Mouse (Mus musculus): ENCODE data around the gene Apoh. TPM values are rescaled to one million over a fixed set of nuclear protein-coding genes. Genes with fewer than 3 reads are reported as not detected.
A peak's percentile ranks its signal among the peaks of the same experiment; 100 is the strongest.

Apoh gene
- polyA plus RNA-seq, 1 experiment from 2014 or later = 2.0 TPM

DNA sequence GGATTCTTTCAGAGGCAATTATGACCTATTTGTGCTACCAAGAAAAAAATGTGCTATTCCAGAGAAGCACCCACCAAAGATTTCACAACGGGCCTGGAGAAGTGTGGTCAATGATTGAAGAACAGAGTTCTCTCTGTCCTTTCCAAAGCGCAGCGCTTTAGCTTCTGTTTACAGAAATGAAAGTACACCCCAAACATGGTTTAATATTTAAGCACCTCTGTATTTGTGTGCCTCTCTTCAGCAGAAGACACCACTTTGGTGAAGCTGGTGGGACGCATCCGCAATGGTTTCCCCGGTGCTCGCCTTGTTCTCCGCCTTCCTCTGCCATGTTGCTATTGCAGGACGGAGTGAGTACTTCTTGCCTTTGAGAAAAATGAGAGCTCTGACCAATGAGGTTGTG lies 51.9 kb downstream of the Apoh start:
- ATAC-seq (ENCODE audit: insufficient number of reproducible peaks, low FRiP score, low TSS enrichment, low read depth) = no peak
- Histone ChIP-seq H3K4me2 (no peak overlapping the region), H3K4me3 (no peak overlapping the region), H3K36me3 (no peaks in the 10 kb centered on the region), H3K4me1 (no peaks in the 10 kb centered on the region), H3K9me3 (no peaks in the 10 kb centered on the region), H3K27ac (no peak overlapping the region), H3K27me3 (no peaks in the 10 kb centered on the region), H3K9ac (no peak overlapping the region)
- WGBS = 96% methylated on average over 9 of the region's 9 CpGs

DNA sequence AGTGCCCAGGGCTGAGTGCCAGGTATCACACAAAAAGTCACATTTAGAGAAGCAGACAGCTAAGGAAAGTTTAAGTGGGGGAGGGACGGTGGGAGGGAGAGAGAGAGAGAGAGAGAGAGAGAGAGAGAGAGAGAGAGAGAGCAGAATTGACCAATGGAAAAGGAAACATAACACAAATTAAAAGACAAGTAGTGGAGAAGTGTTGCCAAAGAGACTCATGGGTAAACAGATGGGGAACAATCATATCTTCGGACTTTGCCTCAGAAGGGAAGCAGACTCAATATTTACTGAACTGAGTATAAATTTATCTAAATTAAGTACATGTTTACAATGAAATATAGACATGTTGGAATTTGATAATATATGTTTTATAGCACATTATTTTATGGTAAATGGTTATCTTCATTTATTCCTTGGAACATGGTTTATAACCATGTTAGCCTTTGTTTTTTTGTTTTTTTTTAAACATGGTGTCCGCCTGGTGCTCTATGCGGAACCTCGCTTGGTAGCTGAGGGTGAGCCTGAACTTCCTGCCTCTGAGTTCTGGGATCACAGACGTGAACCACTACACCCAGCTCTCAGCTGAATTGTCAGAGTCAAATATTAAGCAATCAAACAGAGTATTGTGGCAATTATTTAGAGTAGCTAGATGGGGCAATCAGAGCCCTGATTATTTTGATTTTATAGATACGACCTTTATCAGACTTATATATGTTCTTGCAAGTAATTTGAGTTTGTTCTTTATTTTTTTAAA lies 53.1 kb downstream of the Apoh start:
- ATAC-seq (ENCODE audit: insufficient number of reproducible peaks, low FRiP score, low TSS enrichment, low read depth) = no peak
- Histone ChIP-seq H3K27me3 (no peaks in the 10 kb centered on the region), H3K9ac (no peak overlapping the region), H3K4me3 (no peak overlapping the region), H3K4me1 (no peaks in the 10 kb centered on the region), H3K36me3 (no peaks in the 10 kb centered on the region), H3K9me3 (no peaks in the 10 kb centered on the region), H3K4me2 (no peak overlapping the region), H3K27ac (no peak overlapping the region)
- 81% methylated on average over 7 of the region's 7 CpGs for WGBS

DNA sequence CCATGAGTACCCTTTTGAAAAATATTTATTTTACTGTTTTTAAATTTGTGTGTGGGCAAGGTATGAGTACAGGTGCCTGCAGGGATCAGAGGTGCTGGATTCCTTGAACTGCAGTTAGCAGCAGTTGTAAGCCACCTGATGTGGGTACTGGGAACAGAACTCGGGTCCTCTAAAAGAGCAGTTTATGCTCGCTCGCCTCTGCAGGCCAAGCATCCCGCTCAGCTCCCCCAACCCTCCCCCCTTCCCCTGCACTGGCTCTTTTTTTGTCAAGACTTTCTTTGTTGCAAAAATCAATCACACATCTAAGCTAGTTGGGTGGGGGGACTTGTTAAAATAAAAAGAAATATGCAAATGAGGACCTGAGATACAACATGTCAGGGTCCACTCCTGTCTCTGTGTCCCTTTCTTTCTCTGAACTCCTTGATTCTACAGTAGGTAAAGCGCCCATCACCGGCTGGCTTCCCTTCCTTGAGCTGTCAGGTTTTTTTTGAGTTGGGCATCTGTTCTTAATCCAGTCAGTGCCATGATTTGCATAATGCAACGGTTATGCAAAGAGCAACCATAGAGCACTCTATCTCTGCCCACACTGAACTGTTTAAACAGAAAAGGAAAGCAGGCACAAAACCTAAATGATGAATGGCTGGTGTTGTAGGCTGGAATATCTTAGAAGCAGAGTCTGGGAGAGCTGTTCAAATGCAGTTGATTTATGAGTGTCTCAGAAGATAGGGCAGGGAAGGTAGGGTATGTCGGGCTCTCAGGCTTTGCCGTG lies 66.9 kb downstream of the Apoh start:
- H3K9ac ChIP-seq = no peak overlapping the region
- no peak overlapping the region for H3K4me2 ChIP-seq
- H3K4me3 ChIP-seq = no peak overlapping the region
- no peaks in the 10 kb centered on the region for H3K27me3 ChIP-seq
- ATAC-seq (ENCODE audit: insufficient number of reproducible peaks, low FRiP score, low TSS enrichment, low read depth) = no peak
- 67% methylated on average over 8 of the region's 9 CpGs for WGBS
- no peaks in the 10 kb centered on the region for H3K9me3 ChIP-seq
- H3K36me3 ChIP-seq = no peaks in the 10 kb centered on the region
- no peak overlapping the region for H3K27ac ChIP-seq
- H3K4me1 ChIP-seq = no peaks in the 10 kb centered on the region

- 87% methylated on average over 1 of the region's 1 CpGs for WGBS
- H3K36me3 ChIP-seq = no peaks in the 10 kb centered on the region
- H3K27me3 ChIP-seq = no peaks in the 10 kb centered on the region
- 0 out of 2 replicates have a peak, but pooled peaks cover 2% of the 10 kb centered on the region for H3K4me1 ChIP-seq
- no peak overlapping the region for H3K27ac ChIP-seq
- no peak for ATAC-seq (ENCODE audit: insufficient number of reproducible peaks, low FRiP score, low TSS enrichment, low read depth)
- no peak overlapping the region for H3K4me2 ChIP-seq
- no peaks in the 10 kb centered on the region for H3K9me3 ChIP-seq
- H3K4me3 ChIP-seq = no peak overlapping the region
- H3K9ac ChIP-seq = no peak overlapping the region
These were observed 73.2 kb downstream of the Apoh start for GRCm38 (mm10) chr11:108416360-108416759.

DNA sequence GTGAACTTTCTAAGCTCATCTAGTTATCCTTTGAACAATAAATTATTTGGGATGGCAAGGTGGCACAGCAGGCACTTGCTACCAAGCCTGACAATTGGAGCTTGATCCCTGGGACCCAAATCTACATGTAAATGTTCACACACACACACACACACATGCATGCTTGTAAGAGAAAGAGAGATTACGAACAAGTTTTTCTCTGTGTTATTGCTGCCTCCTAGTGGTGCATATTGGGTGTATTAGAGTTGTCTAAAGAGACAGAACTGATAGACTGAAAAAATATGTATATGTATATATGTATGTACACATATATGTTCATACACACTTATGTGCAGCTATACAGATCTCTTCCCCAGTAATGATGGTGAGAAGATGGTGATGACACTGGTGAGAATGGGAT lies 75.4 kb downstream of the Apoh start:
- no peak overlapping the region for H3K4me2 ChIP-seq
- no peaks in the 10 kb centered on the region for H3K36me3 ChIP-seq
- H3K9ac ChIP-seq = no peak overlapping the region
- WGBS = 29% methylated on average over 1 of the region's 1 CpGs
- H3K4me3 ChIP-seq = no peak overlapping the region
- H3K27me3 ChIP-seq = 0 out of 2 replicates have a peak, but pooled peaks cover 6% of the 10 kb centered on the region
- H3K4me1 ChIP-seq = 0 out of 2 replicates have a peak, but pooled peaks cover 2% of the 10 kb centered on the region
- ATAC-seq (ENCODE audit: insufficient number of reproducible peaks, low FRiP score, low TSS enrichment, low read depth) = no peak
- no peaks in the 10 kb centered on the region for H3K9me3 ChIP-seq
- no peak overlapping the region for H3K27ac ChIP-seq

DNA sequence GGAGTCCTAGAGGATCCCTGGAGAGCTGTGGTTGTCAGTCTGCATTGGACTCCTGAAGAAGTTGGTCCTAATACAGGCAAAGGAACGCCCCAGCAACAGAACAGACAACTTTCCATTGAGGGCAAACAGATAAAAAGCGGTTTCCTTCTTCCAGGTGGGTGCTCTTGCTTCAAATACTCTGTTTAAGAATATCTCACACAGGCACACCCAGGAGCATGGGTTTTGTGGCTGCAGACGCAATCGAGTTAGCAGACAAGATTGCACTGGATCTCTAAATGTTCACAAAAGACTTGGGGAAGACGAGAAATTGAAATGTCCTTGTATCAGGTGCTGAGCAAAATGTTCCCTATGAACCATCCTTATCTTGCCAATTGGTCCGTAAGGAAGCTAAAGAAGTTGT lies 76.1 kb downstream of the Apoh start:
- Histone ChIP-seq H3K4me3 (no peak overlapping the region), H3K27me3 (0 out of 2 replicates have a peak, but pooled peaks cover 7% of the 10 kb centered on the region), H3K9me3 (no peaks in the 10 kb centered on the region), H3K4me1 (0 out of 2 replicates have a peak, but pooled peaks cover 2% of the 10 kb centered on the region), H3K27ac (no peak overlapping the region), H3K4me2 (no peak overlapping the region), H3K9ac (no peak overlapping the region), H3K36me3 (no peaks in the 10 kb centered on the region)
- ATAC-seq (ENCODE audit: insufficient number of reproducible peaks, low FRiP score, low TSS enrichment, low read depth) = no peak
- 88% methylated on average over 6 of the region's 6 CpGs for WGBS

GRCm38 (mm10) chr11:108420751-108421150 lies 77.6 kb downstream of the Apoh start:
- H3K9ac ChIP-seq = no peak overlapping the region
- H3K27ac ChIP-seq = no peak overlapping the region
- no peaks in the 10 kb centered on the region for H3K9me3 ChIP-seq
- ATAC-seq (ENCODE audit: insufficient number of reproducible peaks, low FRiP score, low TSS enrichment, low read depth) = no peak
- no peak overlapping the region for H3K4me3 ChIP-seq
- 0 out of 2 replicates have a peak, but pooled peaks cover 7% of the 10 kb centered on the region for H3K27me3 ChIP-seq
- H3K4me1 ChIP-seq = peaks cover 8% of the 10 kb centered on the region
- H3K36me3 ChIP-seq = no peaks in the 10 kb centered on the region
- 80% methylated on average over 4 of the region's 4 CpGs for WGBS
- no peak overlapping the region for H3K4me2 ChIP-seq

DNA sequence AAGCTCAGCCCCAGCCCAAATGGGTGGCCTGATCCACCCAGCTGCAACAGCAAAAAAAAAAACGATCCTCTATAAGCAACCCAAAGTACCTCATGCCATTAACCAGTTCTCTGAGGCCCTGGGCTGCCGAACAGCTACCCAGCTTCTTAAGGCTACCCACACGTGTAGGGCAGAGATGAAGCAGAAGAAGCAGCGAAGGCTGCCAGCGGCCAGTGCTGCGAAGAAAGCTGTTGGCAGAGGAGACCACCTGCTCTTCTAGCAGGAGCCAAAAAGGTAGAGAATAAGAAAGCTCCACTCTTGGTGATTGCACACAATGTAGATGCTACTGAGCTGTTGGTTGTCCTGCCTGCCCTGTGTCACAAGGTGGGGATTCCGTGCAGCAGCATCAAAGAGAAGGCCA lies 80.1 kb downstream of the Apoh start:
- no peak for ATAC-seq (ENCODE audit: insufficient number of reproducible peaks, low FRiP score, low TSS enrichment, low read depth)
- no peaks in the 10 kb centered on the region for H3K36me3 ChIP-seq
- whole genome bisulfite sequencing = 74% methylated on average over 7 of the region's 7 CpGs

DNA sequence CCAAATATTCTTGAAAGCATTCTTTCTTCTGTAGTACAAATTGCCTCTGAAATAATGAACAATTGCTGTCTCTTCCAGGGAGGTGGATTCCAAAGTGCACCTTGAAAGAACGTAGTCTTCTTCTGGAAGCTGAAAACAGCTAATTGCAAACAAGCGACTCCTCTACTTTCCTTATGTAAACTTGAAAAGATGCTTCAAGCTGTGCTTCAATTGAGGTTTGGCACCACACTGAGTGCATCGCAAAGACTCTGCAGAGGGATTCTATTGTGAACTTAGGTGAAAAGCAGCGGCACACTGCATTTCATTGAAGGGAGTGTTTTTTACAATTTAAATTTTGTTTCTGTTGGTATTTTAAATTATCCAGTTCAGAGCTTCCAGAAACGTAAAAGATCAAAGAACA lies 81.0 kb downstream of the Apoh start:
- Histone ChIP-seq H3K4me1 (peaks cover 18% of the 10 kb centered on the region), H3K36me3 (no peaks in the 10 kb centered on the region), H3K27ac (no peak overlapping the region), H3K27me3 (0 out of 2 replicates have a peak, but pooled peaks cover 7% of the 10 kb centered on the region), H3K4me2 (peak overlapping the region; percentile 74), H3K4me3 (peak overlapping the region; percentile 74), H3K9me3 (no peaks in the 10 kb centered on the region), H3K9ac (no peak overlapping the region)
- WGBS = 12% methylated on average over 5 of the region's 5 CpGs
- ATAC-seq (ENCODE audit: insufficient number of reproducible peaks, low FRiP score, low TSS enrichment, low read depth) = no peak

More for the DNA sequence above, 80.1 kb downstream of the Apoh start:
- no peak overlapping the region for H3K4me3 ChIP-seq
- 0 out of 2 replicates have a peak, but pooled peaks cover 7% of the 10 kb centered on the region for H3K27me3 ChIP-seq
- no peak overlapping the region for H3K27ac ChIP-seq
- H3K9ac ChIP-seq = no peak overlapping the region
- H3K4me2 ChIP-seq = no peak overlapping the region
- peaks cover 18% of the 10 kb centered on the region for H3K4me1 ChIP-seq
- no peaks in the 10 kb centered on the region for H3K9me3 ChIP-seq

GRCm38 (mm10) chr11:108424889-108425591 lies 81.9 kb downstream of the Apoh start, which contains the start of gene Cep112:
Gene Cep112, plus strand, starts transcription at chr11:108425192.
- H3K9ac ChIP-seq = peak within 1 kb of the TSS; percentile 72
- H3K4me1 ChIP-seq = peaks cover 16% of the 10 kb centered on the region
- H3K9me3 ChIP-seq = no peaks in the 10 kb centered on the region
- peak within 1 kb of the TSS; percentile 74 for H3K4me2 ChIP-seq
- under 1% methylated on average over 61 of the region's 61 CpGs for WGBS
- H3K27me3 ChIP-seq = 0 out of 2 replicates have a peak, but pooled peaks cover 7% of the 10 kb centered on the region
- no peaks in the 10 kb centered on the region for H3K36me3 ChIP-seq
- ATAC-seq (ENCODE audit: insufficient number of reproducible peaks, low FRiP score, low TSS enrichment, low read depth) = peak; percentile 94
- peak within 1 kb of the TSS; percentile 69 for H3K27ac ChIP-seq
- peak within 1 kb of the TSS; percentile 74 for H3K4me3 ChIP-seq

DNA sequence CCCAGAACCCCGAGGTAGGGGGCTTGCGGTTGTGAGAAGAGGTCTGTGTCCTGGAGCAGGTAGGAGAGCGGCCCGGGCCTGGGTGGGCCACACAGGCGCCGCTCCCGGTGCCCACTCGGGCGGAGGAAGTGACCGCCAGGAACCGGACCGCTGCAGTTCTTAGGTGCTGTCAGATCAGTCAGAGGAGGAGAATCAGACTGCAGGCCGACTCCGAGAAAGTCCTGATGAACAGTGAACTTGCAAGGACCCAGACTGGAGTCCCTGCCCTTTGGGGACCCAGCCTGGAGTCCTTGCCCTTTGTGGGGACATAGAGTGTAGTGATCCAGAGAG lies 82.4 kb downstream of the Apoh start:
- H3K4me2 ChIP-seq = peak overlapping the region; percentile 74
- H3K9me3 ChIP-seq = no peaks in the 10 kb centered on the region
- H3K4me1 ChIP-seq = peaks cover 16% of the 10 kb centered on the region
- WGBS = 8% methylated on average over 12 of the region's 14 CpGs
- H3K27me3 ChIP-seq = 0 out of 2 replicates have a peak, but pooled peaks cover 7% of the 10 kb centered on the region
- H3K9ac ChIP-seq = peak overlapping the region; percentile 72
- no peaks in the 10 kb centered on the region for H3K36me3 ChIP-seq
- peak overlapping the region; percentile 69 for H3K27ac ChIP-seq
- ATAC-seq (ENCODE audit: insufficient number of reproducible peaks, low FRiP score, low TSS enrichment, low read depth) = peak; percentile 45; the same call in 1 of the 2 replicates
- peak overlapping the region; percentile 74 for H3K4me3 ChIP-seq

All from limb, embryonic 15.5 days (tissue).